Mouse (Mus musculus): ENCODE measurements around the gene Fancd2os. TPM values are rescaled to one million over a fixed set of nuclear protein-coding genes. Genes with fewer than 3 reads are reported as not detected.

The Fancd2os gene
- total and polyA plus RNA-seq, 2 experiments from 2014 or later: not detected

- Histone ChIP-seq H3K9me3 (replicated peaks; ENCODE audit: control insufficient read depth, low read length) (no peaks in the 10 kb centered on the region), H3K4me1 (ENCODE audit: control insufficient read depth, insufficient read depth) (peaks cover 19% of the 10 kb centered on the region), H3K27ac (ENCODE audit: low read depth) (no peak overlapping the region), H3K27me3 (ENCODE audit: control insufficient read depth, insufficient read depth, low read length) (no peaks in the 10 kb centered on the region), H3K36me3 (replicated peaks; ENCODE audit: control insufficient read depth, insufficient read depth, low read length) (peaks cover 59% of the 10 kb centered on the region), H3K4me3 (ENCODE audit: low read depth, low read length) (no peak overlapping the region), H3K4me2 (ENCODE audit: low read depth, low read length) (no peak overlapping the region), H3K9ac (replicated peaks; ENCODE audit: low read depth, low read length) (no peak overlapping the region)
- no peak for ATAC-seq (ENCODE audit: insufficient read depth, low read depth)
- DNase-seq (ENCODE audit: low spot score): no peak
- 95% methylated on average over 8 of the region's 8 CpGs for WGBS
- TF ChIP-seq CTCF (IDR thresholded peaks at IDR 0.05; ENCODE audit: low read depth) (no peak), EP300 (IDR thresholded peaks at IDR 0.05; ENCODE audit: low read depth) (no peak)
Measured at GRCm38 (mm10) chr6:113614997-113615396, 14.5 kb upstream of the Fancd2os start.

- no peak overlapping the region for H3K9ac ChIP-seq (replicated peaks; ENCODE audit: low read depth, low read length)
- H3K36me3 ChIP-seq (replicated peaks; ENCODE audit: control insufficient read depth, insufficient read depth, low read length): peaks cover 59% of the 10 kb centered on the region
- DNase-seq (ENCODE audit: low spot score) (no peak), ATAC-seq (ENCODE audit: insufficient read depth, low read depth) (no peak)
- WGBS: 89% methylated on average over 7 of the region's 7 CpGs
- H3K27ac ChIP-seq (ENCODE audit: low read depth): no peak overlapping the region
- no peaks in the 10 kb centered on the region for H3K9me3 ChIP-seq (replicated peaks; ENCODE audit: control insufficient read depth, low read length)
- TF ChIP-seq EP300 (IDR thresholded peaks at IDR 0.05; ENCODE audit: low read depth) (no peak), CTCF (IDR thresholded peaks at IDR 0.05; ENCODE audit: low read depth) (no peak)
- no peaks in the 10 kb centered on the region for H3K27me3 ChIP-seq (ENCODE audit: control insufficient read depth, insufficient read depth, low read length)
- no peak overlapping the region for H3K4me2 ChIP-seq (ENCODE audit: low read depth, low read length)
- peaks cover 19% of the 10 kb centered on the region for H3K4me1 ChIP-seq (ENCODE audit: control insufficient read depth, insufficient read depth)
- H3K4me3 ChIP-seq (ENCODE audit: low read depth, low read length): no peak overlapping the region
Measured at GRCm38 (mm10) chr6:113614152-113614551, 13.6 kb upstream of the Fancd2os start.

GRCm38 (mm10) chr6:113612258-113612969 lies 11.9 kb upstream of the Fancd2os start:
- Histone ChIP-seq H3K9ac (replicated peaks; ENCODE audit: low read depth, low read length) (no peak overlapping the region), H3K4me2 (ENCODE audit: low read depth, low read length) (peak overlapping the region; percentile 33), H3K36me3 (replicated peaks; ENCODE audit: control insufficient read depth, insufficient read depth, low read length) (peaks cover 51% of the 10 kb centered on the region), H3K4me3 (ENCODE audit: low read depth, low read length) (peak overlapping the region; percentile 10), H3K27ac (ENCODE audit: low read depth) (peak overlapping the region; percentile 61), H3K9me3 (replicated peaks; ENCODE audit: control insufficient read depth, low read length) (no peaks in the 10 kb centered on the region), H3K4me1 (ENCODE audit: control insufficient read depth, insufficient read depth) (peaks cover 19% of the 10 kb centered on the region), H3K27me3 (ENCODE audit: control insufficient read depth, insufficient read depth, low read length) (no peaks in the 10 kb centered on the region)
- DNase-seq (ENCODE audit: low spot score): peak; percentile 32
- 32% methylated on average over 8 of the region's 8 CpGs for WGBS
- no peak for TF ChIP-seq EP300 (IDR thresholded peaks at IDR 0.05; ENCODE audit: low read depth)
- TF ChIP-seq CTCF (IDR thresholded peaks at IDR 0.05; ENCODE audit: low read depth): no peak
- peak; percentile 51 for ATAC-seq (ENCODE audit: insufficient read depth, low read depth)

- peaks cover 32% of the 10 kb centered on the region for H3K36me3 ChIP-seq (replicated peaks; ENCODE audit: control insufficient read depth, insufficient read depth, low read length)
- H3K4me2 ChIP-seq (ENCODE audit: low read depth, low read length): no peak overlapping the region
- no peak for DNase-seq (ENCODE audit: low spot score)
- H3K27ac ChIP-seq (ENCODE audit: low read depth): no peak overlapping the region
- no peaks in the 10 kb centered on the region for H3K27me3 ChIP-seq (ENCODE audit: control insufficient read depth, insufficient read depth, low read length)
- H3K4me1 ChIP-seq (ENCODE audit: control insufficient read depth, insufficient read depth): peaks cover 37% of the 10 kb centered on the region
- no peak overlapping the region for H3K4me3 ChIP-seq (ENCODE audit: low read depth, low read length)
- H3K9ac ChIP-seq (replicated peaks; ENCODE audit: low read depth, low read length): no peak overlapping the region
- H3K9me3 ChIP-seq (replicated peaks; ENCODE audit: control insufficient read depth, low read length): no peaks in the 10 kb centered on the region
- 87% methylated on average over 7 of the region's 7 CpGs for WGBS
- TF ChIP-seq CTCF (IDR thresholded peaks at IDR 0.05; ENCODE audit: low read depth) (no peak), EP300 (IDR thresholded peaks at IDR 0.05; ENCODE audit: low read depth) (no peak)
- no peak for ATAC-seq (ENCODE audit: insufficient read depth, low read depth)
Measured at GRCm38 (mm10) chr6:113609293-113609692, 8.8 kb upstream of the Fancd2os start.

GRCm38 (mm10) chr6:113608871-113609270 lies 8.4 kb upstream of the Fancd2os start:
- WGBS: 81% methylated on average over 6 of the region's 6 CpGs
- H3K4me2 ChIP-seq (ENCODE audit: low read depth, low read length): no peak overlapping the region
- no peak overlapping the region for H3K9ac ChIP-seq (replicated peaks; ENCODE audit: low read depth, low read length)
- ATAC-seq (ENCODE audit: insufficient read depth, low read depth) (no peak), DNase-seq (ENCODE audit: low spot score) (no peak)
- TF ChIP-seq EP300 (IDR thresholded peaks at IDR 0.05; ENCODE audit: low read depth) (no peak), CTCF (IDR thresholded peaks at IDR 0.05; ENCODE audit: low read depth) (no peak)
- peaks cover 37% of the 10 kb centered on the region for H3K4me1 ChIP-seq (ENCODE audit: control insufficient read depth, insufficient read depth)
- no peak overlapping the region for H3K27ac ChIP-seq (ENCODE audit: low read depth)
- peaks cover 29% of the 10 kb centered on the region for H3K36me3 ChIP-seq (replicated peaks; ENCODE audit: control insufficient read depth, insufficient read depth, low read length)
- no peaks in the 10 kb centered on the region for H3K27me3 ChIP-seq (ENCODE audit: control insufficient read depth, insufficient read depth, low read length)
- no peaks in the 10 kb centered on the region for H3K9me3 ChIP-seq (replicated peaks; ENCODE audit: control insufficient read depth, low read length)
- H3K4me3 ChIP-seq (ENCODE audit: low read depth, low read length): no peak overlapping the region

GRCm38 (mm10) chr6:113605224-113605545 lies 4.7 kb upstream of the Fancd2os start:
- ATAC-seq (ENCODE audit: insufficient read depth, low read depth) (no peak; the same call in 1 of the 2 replicates), DNase-seq (ENCODE audit: low spot score) (no peak)
- peak overlapping the region; percentile 63 for H3K4me2 ChIP-seq (ENCODE audit: low read depth, low read length)
- no peaks in the 10 kb centered on the region for H3K9me3 ChIP-seq (replicated peaks; ENCODE audit: control insufficient read depth, low read length)
- WGBS: 4% methylated on average over 10 of the region's 10 CpGs
- TF ChIP-seq CTCF (IDR thresholded peaks at IDR 0.05; ENCODE audit: low read depth): no peak
- no peak for TF ChIP-seq EP300 (IDR thresholded peaks at IDR 0.05; ENCODE audit: low read depth)
- H3K4me3 ChIP-seq (ENCODE audit: low read depth, low read length): peak overlapping the region; percentile 65
- peak overlapping the region; percentile 74 for H3K9ac ChIP-seq (replicated peaks; ENCODE audit: low read depth, low read length)
- H3K36me3 ChIP-seq (replicated peaks; ENCODE audit: control insufficient read depth, insufficient read depth, low read length): peaks cover 11% of the 10 kb centered on the region; the same call in 1 of the 2 replicates
- H3K27me3 ChIP-seq (ENCODE audit: control insufficient read depth, insufficient read depth, low read length): no peaks in the 10 kb centered on the region
- peaks cover 18% of the 10 kb centered on the region; the same call in 1 of the 2 replicates for H3K4me1 ChIP-seq (ENCODE audit: control insufficient read depth, insufficient read depth)
- peak overlapping the region; percentile 82 for H3K27ac ChIP-seq (ENCODE audit: low read depth)
